Mouse (Mus musculus) megakaryocyte, embryonic 14.5 days (primary cell): ENCODE measurements around the gene Cela3a. TPM values are rescaled to one million over a fixed set of nuclear protein-coding genes. Genes with fewer than 3 reads are reported as not detected.

Experiments used
- H3K27me3 ChIP-seq: replicated peaks from 2 replicates; pipeline ENCODE3; 2012; ENCODE audit warnings: inconsistent platforms
- H3K36me3 ChIP-seq: replicated peaks from 2 replicates; pipeline ENCODE3; 2012; ENCODE audit warnings: low read length, inconsistent platforms, mixed read lengths
- H3K4me1 ChIP-seq: 2 replicates; pipeline ENCODE4 v1.6.1; 2012; ENCODE audit warnings: inconsistent platforms
- H3K4me3 ChIP-seq: replicated peaks from 2 replicates; pipeline ENCODE3; 2012; ENCODE audit warnings: moderate library complexity, mild to moderate bottlenecking, inconsistent platforms
- H3K9me3 ChIP-seq: 2 replicates; pipeline ENCODE4 v1.6.1; 2012; ENCODE audit warnings: inconsistent platforms
- FLI1 ChIP-seq: IDR thresholded peaks from 2 replicates; pipeline ENCODE4 v1.6.1; 2012; ENCODE audit warnings: low read length, inconsistent platforms, mixed read lengths
- GATA1 ChIP-seq: IDR thresholded peaks from 3 replicates; pipeline ENCODE4 v1.6.1; 2012; ENCODE audit warnings: mixed read lengths, low read length, inconsistent platforms, borderline replicate concordance
- polyA plus RNA-seq: library from polyadenylated mRNA; stranded (reverse); fragments of >175 nt; gene quantifications from 2 replicates; pipeline ENCODE4 v1.2.3, GENCODE M21; 2012; ENCODE audit warnings: low replicate concordance; ENCODE audit not compliant: insufficient read depth

The Cela3a gene
- polyA plus RNA-seq, 1 experiment, result not detected

- Histone ChIP-seq H3K9me3 (no peaks in the 10 kb centered on the region), H3K4me1 (peaks cover 87% of the 10 kb centered on the region), H3K4me3 (peak overlapping the region; percentile 77), H3K36me3 (peaks cover 2% of the 10 kb centered on the region), H3K27me3 (no peaks in the 10 kb centered on the region)
- no peak for TF ChIP-seq FLI1
- TF ChIP-seq GATA1, result no peak
Observed at GRCm38 (mm10) chr4:137373711-137374110, 35.9 kb downstream of the Cela3a start.

GRCm38 (mm10) chr4:137371596-137372523, 37.7 kb downstream of the Cela3a start:
- Histone ChIP-seq H3K4me1 (peaks cover 89% of the 10 kb centered on the region), H3K36me3 (no peaks in the 10 kb centered on the region), H3K4me3 (peak overlapping the region; percentile 57), H3K9me3 (no peaks in the 10 kb centered on the region), H3K27me3 (no peaks in the 10 kb centered on the region)
- TF ChIP-seq GATA1, result no peak
- no peak for TF ChIP-seq FLI1

- TF ChIP-seq GATA1 (no peak), FLI1 (no peak)
- Histone ChIP-seq H3K9me3 (no peaks in the 10 kb centered on the region), H3K27me3 (no peaks in the 10 kb centered on the region), H3K36me3 (no peaks in the 10 kb centered on the region), H3K4me1 (peaks cover 89% of the 10 kb centered on the region), H3K4me3 (peak overlapping the region; percentile 87)
Observed at GRCm38 (mm10) chr4:137369954-137370750, 39.4 kb downstream of the Cela3a start.

GRCm38 (mm10) chr4:137368198-137368597, 41.4 kb downstream of the Cela3a start:
- Histone ChIP-seq H3K36me3 (no peaks in the 10 kb centered on the region), H3K4me1 (peaks cover 83% of the 10 kb centered on the region), H3K4me3 (peak overlapping the region; percentile 85), H3K27me3 (no peaks in the 10 kb centered on the region), H3K9me3 (no peaks in the 10 kb centered on the region)
- TF ChIP-seq GATA1, result no peak
- no peak for TF ChIP-seq FLI1

- peak overlapping the region; percentile 85 for H3K4me3 ChIP-seq
- peaks cover 77% of the 10 kb centered on the region for H3K4me1 ChIP-seq
- H3K9me3 ChIP-seq, result no peaks in the 10 kb centered on the region
- H3K36me3 ChIP-seq, result no peaks in the 10 kb centered on the region
- no peak for TF ChIP-seq FLI1
- no peak for TF ChIP-seq GATA1
- no peaks in the 10 kb centered on the region for H3K27me3 ChIP-seq
Observed at GRCm38 (mm10) chr4:137367275-137368088, 42.1 kb downstream of the Cela3a start.

GRCm38 (mm10) chr4:137366097-137366496, 43.5 kb downstream of the Cela3a start:
- Histone ChIP-seq H3K36me3 (no peaks in the 10 kb centered on the region), H3K4me3 (no peak overlapping the region), H3K27me3 (no peaks in the 10 kb centered on the region), H3K9me3 (no peaks in the 10 kb centered on the region), H3K4me1 (peaks cover 77% of the 10 kb centered on the region)
- TF ChIP-seq FLI1 (no peak), GATA1 (no peak)

- no peaks in the 10 kb centered on the region for H3K27me3 ChIP-seq
- TF ChIP-seq FLI1 (no peak), GATA1 (no peak)
- no peaks in the 10 kb centered on the region for H3K9me3 ChIP-seq
- H3K4me3 ChIP-seq, result peak overlapping the region; percentile 72
- H3K36me3 ChIP-seq, result no peaks in the 10 kb centered on the region
- peaks cover 77% of the 10 kb centered on the region for H3K4me1 ChIP-seq
Observed at GRCm38 (mm10) chr4:137365356-137366062, 44.1 kb downstream of the Cela3a start.

- no peaks in the 10 kb centered on the region for H3K9me3 ChIP-seq
- H3K27me3 ChIP-seq, result no peaks in the 10 kb centered on the region
- H3K4me1 ChIP-seq, result peaks cover 75% of the 10 kb centered on the region
- TF ChIP-seq FLI1 (no peak), GATA1 (no peak)
- no peak overlapping the region for H3K4me3 ChIP-seq
- H3K36me3 ChIP-seq, result no peaks in the 10 kb centered on the region
Observed at GRCm38 (mm10) chr4:137364826-137365225, 44.8 kb downstream of the Cela3a start.

- TF ChIP-seq FLI1 (no peak), GATA1 (no peak)
- H3K36me3 ChIP-seq, result no peaks in the 10 kb centered on the region
- H3K4me1 ChIP-seq, result peaks cover 59% of the 10 kb centered on the region
- H3K27me3 ChIP-seq, result no peaks in the 10 kb centered on the region
- no peak overlapping the region for H3K4me3 ChIP-seq
- H3K9me3 ChIP-seq, result no peaks in the 10 kb centered on the region
Observed at GRCm38 (mm10) chr4:137360996-137361395, 48.6 kb downstream of the Cela3a start.
